Mouse (Mus musculus): ENCODE measurements at regions not wholly inside any gene's neighbourhood (a gene's known extent, or its start where the extent isn't known, plus 50 kb on each side); places are given as distances from the start of the nearest gene placed in this dataset.
A peak's percentile ranks its signal among the peaks of the same experiment; 100 is the strongest.

- dilution Hi-C loops (cut with MboI; ENCODE audit: extremely low pct_ligation_motif_present, extremely low pct_unique_long_range_greater_than_20kb, low sequenced_read_pairs): no loop called here
- peaks cover 5 to 6% of the 10 kb centered on the region in 2 experiments; a peak in 2 of 4 replicates for H3K4me1 ChIP-seq (ENCODE audit: control insufficient read depth in 1 of 2, insufficient read depth in 2 of 2)
- H3K36me3 ChIP-seq (replicated peaks in 1 of 2; ENCODE audit: control insufficient read depth in 1 of 2, insufficient read depth in 1 of 2, low read length in 1 of 2): no peaks in the 10 kb centered on the region
- H3K27me3 ChIP-seq (replicated peaks): peaks cover 21% of the 10 kb centered on the region
- TF ChIP-seq CHD2 (IDR thresholded peaks at IDR 0.05; ENCODE audit: low read length) (no peak), MAZ (IDR thresholded peaks at IDR 0.05; ENCODE audit: low read depth, low read length) (no peak), TBP (conservative IDR thresholded peaks at IDR 0.05; ENCODE audit: low read depth, low read length) (no peak), HCFC1 (IDR thresholded peaks at IDR 0.05; ENCODE audit: low read depth, low read length) (no peak), USF1 (IDR thresholded peaks at IDR 0.05; ENCODE audit: low read depth, low read length) (no peak), MAFK (IDR thresholded peaks at IDR 0.05; ENCODE audit: insufficient replicate concordance, low read length) (no peak), MYC (IDR thresholded peaks at IDR 0.05; ENCODE audit: low read depth, low read length) (0 out of 2 replicates have a peak, but pooled peaks have one; percentile 24), TCF12 (IDR thresholded peaks at IDR 0.05; ENCODE audit: low read depth, low read length) (no peak; the same call in 1 of the 2 replicates), SIN3A (IDR thresholded peaks at IDR 0.05; ENCODE audit: low read length) (no peak), RCOR1 (conservative IDR thresholded peaks at IDR 0.05; ENCODE audit: low read depth, low read length) (no peak), CTCF (conservative IDR thresholded peaks at IDR 0.05 in 1 of 2, IDR thresholded peaks at IDR 0.05 in 1 of 2; ENCODE audit: low read depth in 2 of 2, low read length in 2 of 2) (no peak), ELF1 (IDR thresholded peaks at IDR 0.05; ENCODE audit: low read depth, low read length) (no peak), ETS1 (conservative IDR thresholded peaks at IDR 0.05; ENCODE audit: low read depth, low read length) (peak; percentile 45; the same call in 1 of the 2 replicates), MAX (IDR thresholded peaks at IDR 0.05; ENCODE audit: low read length) (peak; percentile 56; the same call in 1 of the 2 replicates), CHD1 (IDR thresholded peaks at IDR 0.05; ENCODE audit: low read depth, low read length) (no peak), NRF1 (IDR thresholded peaks at IDR 0.05; ENCODE audit: low read depth, low read length) (no peak), PAX5 (IDR thresholded peaks at IDR 0.05; ENCODE audit: low read length) (no peak), RAD21 (IDR thresholded peaks at IDR 0.05; ENCODE audit: low read depth, low read length) (no peak), NELFE (IDR thresholded peaks at IDR 0.05; ENCODE audit: low read depth, low read length) (no peak), POLR2A (IDR thresholded peaks at IDR 0.05; ENCODE audit: low read depth, low read length) (no peak), GABPA (IDR thresholded peaks at IDR 0.05; ENCODE audit: insufficient replicate concordance, low read depth, low read length) (no peak), JUN (IDR thresholded peaks at IDR 0.05; ENCODE audit: insufficient read depth, low read depth, low read length) (no peak), BHLHE40 (IDR thresholded peaks at IDR 0.05; ENCODE audit: low read depth, low read length) (peak; percentile 77), POLR2AphosphoS2 (IDR thresholded peaks at IDR 0.05; ENCODE audit: low read depth, low read length) (no peak), ZC3H11A (IDR thresholded peaks at IDR 0.05; ENCODE audit: low read depth, low read length) (no peak), IRF4 (IDR thresholded peaks at IDR 0.05; ENCODE audit: low read depth, low read length) (peak; percentile 16; the same call in 1 of the 2 replicates), EP300 (IDR thresholded peaks at IDR 0.05; ENCODE audit: low read length) (no peak), JUND (conservative IDR thresholded peaks at IDR 0.05; ENCODE audit: low read depth, low read length) (no peak), MXI1 (IDR thresholded peaks at IDR 0.05; ENCODE audit: low read depth, low read length) (0 out of 2 replicates have a peak, but pooled peaks have one; percentile 45), E2F4 (IDR thresholded peaks at IDR 0.05; ENCODE audit: insufficient replicate concordance, low read depth, low read length) (no peak), SMC3 (IDR thresholded peaks at IDR 0.05; ENCODE audit: low read depth, low read length) (no peak), USF2 (conservative IDR thresholded peaks at IDR 0.05; ENCODE audit: low read depth, low read length) (no peak), ZNF384 (IDR thresholded peaks at IDR 0.05; ENCODE audit: low read depth, low read length) (no peak), UBTF (IDR thresholded peaks at IDR 0.05; ENCODE audit: low read depth, low read length) (no peak), MEF2A (IDR thresholded peaks at IDR 0.05; ENCODE audit: borderline replicate concordance, low read depth, low read length) (no peak), ZMIZ1 (IDR thresholded peaks at IDR 0.05; ENCODE audit: low read depth, low read length) (no peak)
- H3K4me3 ChIP-seq (replicated peaks in 1 of 3; ENCODE audit: low read depth in 2 of 3, low read length in 2 of 3, poor library complexity in 1 of 3): no peak overlapping the region
- in situ Hi-C loops (cut with MboI; ENCODE audit: low pct_ligation_motif_present, low pct_unique_long_range_greater_than_20kb, low sequenced_read_pairs): no loop called here
- H3K27ac ChIP-seq (ENCODE audit: insufficient read depth, low read depth): no peak overlapping the region
- H3K9ac ChIP-seq (ENCODE audit: insufficient read depth, low read depth): no peak overlapping the region
- peak; percentile 29 for DNase-seq (ENCODE audit: extremely low read depth)
- peaks cover 2% of the 10 kb centered on the region for H3K9me3 ChIP-seq (replicated peaks; ENCODE audit: low read length)
- H3K79me2 ChIP-seq (replicated peaks; ENCODE audit: control insufficient read depth, extremely low read depth, insufficient read depth, poor library complexity, severe bottlenecking): no peaks in the 10 kb centered on the region
- H3K4me2 ChIP-seq (ENCODE audit: insufficient read depth, low read depth, poor library complexity, severe bottlenecking): peak overlapping the region; percentile 38; the same call in 1 of the 2 replicates
These were observed 116.2 kb upstream of the Twist2 start for GRCm38 (mm10) chr1:91685031-91685430.

Data from CH12.LX (cell line).